Mouse (Mus musculus) cerebellum, postnatal 36 days (tissue): ENCODE results near the gene Fbxl7.

Source experiments
- DNase-seq, 2 experiments: peaks; one replicate each; pipeline ENCODE4 v3.0.0; 2021 to 2022; ENCODE audit warnings: mixed read lengths in 2 of 2

The Fbxl7 gene

DNA sequence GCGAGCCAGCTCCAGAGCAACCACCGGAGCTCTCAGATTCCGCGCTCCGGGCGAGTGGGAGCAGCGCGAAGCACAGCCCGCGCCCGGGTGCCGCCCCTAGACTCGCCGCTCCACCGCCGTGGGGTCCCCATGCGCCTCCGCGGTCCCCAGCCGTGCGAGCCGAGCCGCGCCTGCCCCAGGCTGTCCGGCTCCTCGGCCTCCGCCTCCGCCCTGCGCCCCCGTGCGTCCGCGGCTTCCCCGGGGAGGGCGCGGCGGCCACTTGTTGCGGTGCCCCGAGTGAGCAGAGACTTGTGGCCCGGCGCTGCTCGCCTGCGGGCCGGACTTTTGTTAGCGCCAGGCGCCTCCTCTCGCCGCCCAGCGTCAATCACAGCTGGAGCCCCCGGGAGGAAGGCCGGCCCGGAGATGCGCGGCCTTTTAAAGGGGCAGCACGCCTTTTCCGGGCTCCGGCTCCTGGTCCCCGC is at the start of gene Fbxl7:
Gene Fbxl7, minus strand, starts transcription at position 330 of the 461 bp plus-strand sequence.
- peak; percentile 28 to 44 for DNase-seq

DNA sequence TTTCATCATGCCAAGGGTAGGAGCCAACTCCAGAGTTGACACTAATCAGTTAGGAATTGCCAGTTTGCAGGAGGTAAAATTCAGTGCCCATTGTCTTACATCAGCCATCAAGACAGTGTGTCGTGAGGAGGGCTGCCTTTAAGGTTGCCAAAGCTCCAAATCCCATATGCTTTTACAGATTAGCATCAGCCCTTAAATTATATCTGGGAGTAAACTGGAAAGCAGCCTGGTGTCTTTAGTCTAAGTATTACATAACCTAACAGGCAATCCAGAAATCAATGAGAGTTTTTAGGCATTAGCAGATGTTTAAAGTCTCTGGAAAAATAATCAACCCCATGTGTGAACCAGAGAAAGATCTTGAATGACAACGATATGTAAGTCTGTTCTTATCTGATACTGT is 26.6 kb upstream of the Fbxl7 start:
- no peak for DNase-seq

DNA sequence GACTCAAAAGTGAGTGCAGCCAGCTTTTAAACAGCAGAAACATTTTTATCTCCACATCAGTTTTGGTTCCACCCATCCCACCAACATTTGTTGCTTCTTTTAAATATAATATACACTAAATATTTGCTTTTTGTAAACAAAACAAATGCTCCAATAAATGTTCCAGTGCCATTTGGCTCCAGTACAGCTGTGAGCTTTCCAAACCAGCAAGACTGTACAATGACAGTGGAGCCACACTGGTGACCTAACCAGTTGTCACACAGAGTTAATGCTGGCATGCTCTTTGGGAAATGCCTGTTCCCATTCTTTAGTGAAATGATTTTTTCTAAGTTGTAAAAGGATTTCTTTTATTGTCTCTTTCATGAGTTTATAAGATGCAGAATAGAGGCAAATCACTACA is 18.0 kb upstream of the Fbxl7 start:
- no peak for DNase-seq

DNA sequence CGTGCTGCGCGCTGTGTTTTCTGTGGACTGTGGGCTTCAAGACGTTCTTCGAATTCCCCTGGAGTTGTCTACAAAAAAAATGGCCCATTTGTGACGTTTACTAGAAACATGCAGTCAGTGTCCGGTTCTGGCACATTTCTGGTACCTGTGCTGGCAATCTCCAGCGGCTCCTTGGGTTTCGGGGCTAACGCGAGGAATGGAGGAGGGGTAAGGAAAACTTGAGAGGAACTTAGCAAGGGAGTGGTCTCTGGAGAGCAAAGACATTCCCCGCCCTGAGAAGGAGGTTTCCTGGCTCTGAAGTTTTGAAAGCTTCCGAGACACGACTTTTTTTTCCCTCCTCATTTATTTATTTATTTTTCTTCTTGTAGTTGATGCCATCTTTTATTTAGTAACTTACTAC is 381 bp upstream of the Fbxl7 start:
- no peak for DNase-seq

DNA sequence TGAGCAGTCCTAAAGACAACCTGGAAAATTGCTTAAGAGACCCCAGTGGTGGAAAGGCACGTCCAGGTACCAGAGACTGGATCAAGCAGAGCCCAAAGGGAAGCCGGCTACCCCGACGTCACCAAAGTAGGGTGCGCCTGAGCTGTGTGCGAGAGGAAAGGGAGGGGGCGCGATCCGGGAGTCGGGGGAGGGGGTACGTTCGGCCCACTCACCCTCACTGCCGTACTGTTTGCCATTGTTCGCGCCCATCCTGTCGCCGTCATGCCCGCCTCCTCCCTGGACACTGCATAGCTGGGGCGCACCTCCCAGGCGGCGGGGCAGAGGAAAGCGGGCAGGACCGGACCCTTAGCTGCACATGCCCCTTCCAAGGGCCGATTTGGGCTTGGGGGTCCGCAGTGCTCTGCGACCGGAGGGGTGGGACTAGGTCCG is 565 bp downstream of the Fbxl7 start:
- DNase-seq, result no peak

DNA sequence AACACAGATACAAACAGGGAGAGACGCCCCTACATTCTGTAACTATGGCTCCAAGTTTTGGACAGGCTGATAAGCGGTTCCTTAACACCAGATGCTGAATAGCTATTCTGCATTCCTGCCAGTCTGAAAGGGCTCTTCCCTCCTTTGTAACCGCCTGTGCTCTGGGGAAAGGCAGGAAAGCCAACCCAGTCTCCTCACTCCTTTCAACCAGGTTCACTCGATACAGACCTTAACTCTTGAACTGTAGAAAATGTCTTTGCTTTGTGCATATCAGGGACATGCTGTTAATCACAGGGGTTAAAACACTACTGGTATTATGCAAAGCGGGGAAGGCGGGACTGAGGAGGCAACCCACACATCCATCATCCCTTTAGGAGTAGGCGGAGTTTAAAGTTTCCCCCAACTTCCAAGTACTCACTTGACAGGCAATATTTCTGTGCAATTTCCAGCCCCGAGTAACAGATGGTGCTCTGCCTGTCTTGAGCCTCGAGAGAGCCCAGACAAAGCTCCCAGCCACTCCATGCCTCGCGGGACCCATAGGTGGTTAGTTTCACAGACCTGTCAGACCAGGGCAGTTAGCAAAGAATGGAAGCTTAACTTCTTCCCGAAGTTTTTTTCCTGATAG is 1.2 kb downstream of the Fbxl7 start:
- DNase-seq, result no peak

DNA sequence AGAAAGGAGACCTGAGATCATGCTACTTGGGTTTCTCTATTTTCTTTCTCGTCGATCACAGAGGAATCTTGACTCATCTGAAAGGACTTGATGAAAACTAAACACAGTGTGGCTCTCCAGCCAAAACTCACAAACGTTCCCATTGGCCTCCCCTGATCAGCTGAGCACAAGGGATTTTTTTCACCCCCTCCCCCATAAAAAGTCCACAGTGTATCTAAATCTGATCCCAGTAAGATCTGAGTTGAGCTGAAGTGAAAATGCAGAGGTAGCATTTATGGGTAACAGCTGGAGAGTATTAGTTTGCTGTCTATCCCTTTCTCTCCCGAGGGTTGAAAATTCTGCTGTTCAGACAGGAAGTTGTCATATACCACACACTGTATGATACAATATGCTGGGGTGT is 2.2 kb downstream of the Fbxl7 start:
- DNase-seq, result no peak

DNA sequence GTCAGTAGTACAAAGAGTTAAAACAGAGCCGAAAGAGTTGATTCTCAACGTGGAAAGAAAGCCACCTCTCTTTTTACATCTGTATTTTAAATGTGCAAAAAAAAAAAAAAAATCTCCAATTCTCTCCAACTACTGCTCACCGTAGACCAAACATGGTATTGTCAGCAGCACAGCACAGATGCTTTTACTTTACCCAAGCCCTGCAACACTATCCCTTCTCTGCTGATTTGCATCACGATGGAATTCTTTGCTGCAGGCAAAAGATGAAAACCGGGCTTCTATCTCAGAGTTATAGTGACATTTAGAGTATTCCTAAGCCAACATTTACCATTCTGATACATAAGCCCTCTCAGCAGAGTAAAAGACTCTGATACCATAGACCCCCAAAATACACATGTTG is 5.4 kb downstream of the Fbxl7 start:
- DNase-seq, result no peak

DNA sequence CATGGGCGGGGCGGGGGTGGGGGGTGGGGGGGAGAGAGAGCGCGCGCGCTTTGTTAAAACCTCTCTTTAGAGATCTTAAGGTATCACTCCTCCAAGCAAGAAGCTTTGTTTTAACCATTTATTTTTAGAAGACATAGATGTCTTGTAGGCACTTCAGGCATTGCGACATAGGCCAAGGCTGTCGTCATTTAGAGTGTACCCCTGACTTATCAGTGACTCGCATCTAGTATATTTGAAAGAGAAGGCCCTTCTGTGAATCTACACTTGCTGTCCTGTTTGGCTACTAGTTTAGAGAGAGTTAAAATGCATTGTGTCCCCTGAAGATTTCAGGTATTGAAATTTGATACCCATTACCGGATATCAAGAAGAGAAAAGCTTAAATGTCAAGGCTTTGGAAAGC is 7.2 kb downstream of the Fbxl7 start:
- DNase-seq, result no peak

DNA sequence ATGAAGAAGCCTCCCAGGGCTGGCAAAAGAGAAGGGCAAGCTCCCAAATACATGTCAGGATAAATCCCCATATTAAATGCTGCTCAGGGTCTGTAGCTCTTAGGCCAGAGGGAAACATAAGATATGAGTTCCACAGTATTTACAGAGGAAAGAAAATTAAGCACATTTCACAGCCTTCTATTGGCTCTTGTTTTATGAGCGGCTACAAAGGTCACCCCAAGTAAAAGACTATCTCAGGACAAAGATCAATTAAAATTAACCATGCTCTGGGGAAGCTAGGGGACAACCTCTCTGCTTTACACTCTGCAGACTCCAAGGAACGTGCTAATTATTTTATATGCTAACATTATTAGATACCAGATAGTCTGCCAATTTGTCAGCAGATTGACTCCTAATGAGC is 9.4 kb downstream of the Fbxl7 start:
- no peak for DNase-seq

DNA sequence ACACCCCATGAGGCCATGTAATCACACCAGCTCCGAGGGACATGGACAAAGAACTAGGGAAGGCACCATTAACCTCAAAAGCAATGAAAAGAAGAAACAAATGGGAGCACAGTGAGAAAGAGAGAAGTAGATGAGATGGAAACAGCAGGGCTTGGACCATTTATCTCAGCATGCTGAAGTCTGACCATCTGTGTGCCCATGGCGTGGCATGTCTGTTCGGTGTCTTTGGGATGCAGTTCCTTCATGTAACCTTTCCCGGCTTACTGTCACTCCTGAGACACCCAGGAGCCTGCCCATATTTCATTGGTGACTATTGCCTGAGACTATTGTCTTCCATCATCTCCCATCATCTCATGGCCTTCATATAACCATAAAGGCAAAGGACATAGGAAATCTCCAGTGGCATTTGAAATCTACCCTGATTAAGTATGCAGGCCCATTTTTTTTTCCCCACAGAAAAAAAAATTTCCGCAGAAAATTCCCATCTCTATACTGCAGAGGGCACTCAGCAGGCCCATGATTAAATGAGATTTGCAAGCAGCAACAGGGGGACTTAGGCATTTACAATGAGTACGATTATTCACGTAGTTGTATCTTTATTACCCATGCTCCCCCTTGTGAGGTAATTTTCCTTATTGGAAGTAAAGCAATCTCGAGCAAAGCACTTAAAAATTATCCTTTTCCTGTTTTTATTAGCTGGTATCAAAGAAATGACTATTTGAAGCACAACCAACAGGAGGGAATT is 15.0 kb downstream of the Fbxl7 start:
- DNase-seq, result no peak

DNA sequence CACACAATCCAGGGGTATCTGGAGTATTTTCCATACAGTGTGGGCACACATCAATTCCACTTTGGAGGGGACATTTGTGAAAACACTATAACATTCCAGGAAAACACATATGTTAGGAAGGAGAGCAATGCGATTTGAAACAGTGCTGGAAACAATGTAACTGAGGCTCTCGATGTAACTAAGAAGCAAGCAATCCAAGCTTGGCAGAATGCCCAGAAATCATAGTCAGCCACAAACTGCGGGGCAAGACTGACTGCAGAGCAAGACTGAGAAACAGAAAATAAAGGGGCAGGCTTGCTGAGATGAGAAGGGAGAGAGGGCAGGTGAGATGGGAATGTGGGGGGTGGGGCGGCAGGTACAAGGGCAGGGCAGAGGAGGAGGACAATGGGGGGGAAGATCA is 19.7 kb downstream of the Fbxl7 start:
- peak; percentile 26 to 47 for DNase-seq

DNA sequence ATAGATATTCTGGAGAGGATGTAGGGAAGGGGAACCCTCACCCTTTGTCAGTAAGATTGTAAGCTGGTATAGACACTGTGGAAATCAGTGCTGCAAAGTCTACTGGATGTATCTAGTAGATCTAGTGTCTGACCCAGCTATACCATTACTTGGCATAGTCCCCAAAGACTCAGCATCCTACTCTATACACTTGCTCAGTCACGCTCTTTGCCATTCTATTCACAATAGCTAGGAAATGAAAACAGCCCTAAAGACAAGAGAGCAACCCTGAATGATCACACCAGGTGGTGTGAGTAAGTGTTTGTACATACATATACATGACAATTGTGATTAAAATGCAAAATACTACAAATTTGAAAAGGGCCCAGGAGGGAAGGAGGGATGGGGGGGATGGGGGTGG is 23.1 kb downstream of the Fbxl7 start:
- DNase-seq, result no peak

DNA sequence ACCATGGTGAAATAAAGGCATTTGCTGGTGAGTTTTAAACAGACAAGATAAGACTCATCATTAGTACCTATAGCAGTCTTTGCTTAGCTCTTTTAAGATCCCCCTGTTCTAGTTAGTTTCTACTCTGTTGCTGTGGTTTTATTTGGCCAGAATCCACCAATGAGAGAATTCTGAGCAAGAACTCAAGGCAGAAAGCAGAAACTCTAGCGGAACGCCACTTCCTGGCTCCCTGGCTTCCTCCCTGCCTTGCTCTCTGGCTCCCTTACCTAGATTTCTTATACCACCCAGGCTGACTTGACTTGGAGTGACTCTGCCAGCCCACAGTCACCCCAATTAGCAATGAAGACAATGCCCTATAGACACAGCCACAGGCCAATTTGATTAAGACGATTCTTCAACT is 26.2 kb downstream of the Fbxl7 start:
- DNase-seq, result no peak

DNA sequence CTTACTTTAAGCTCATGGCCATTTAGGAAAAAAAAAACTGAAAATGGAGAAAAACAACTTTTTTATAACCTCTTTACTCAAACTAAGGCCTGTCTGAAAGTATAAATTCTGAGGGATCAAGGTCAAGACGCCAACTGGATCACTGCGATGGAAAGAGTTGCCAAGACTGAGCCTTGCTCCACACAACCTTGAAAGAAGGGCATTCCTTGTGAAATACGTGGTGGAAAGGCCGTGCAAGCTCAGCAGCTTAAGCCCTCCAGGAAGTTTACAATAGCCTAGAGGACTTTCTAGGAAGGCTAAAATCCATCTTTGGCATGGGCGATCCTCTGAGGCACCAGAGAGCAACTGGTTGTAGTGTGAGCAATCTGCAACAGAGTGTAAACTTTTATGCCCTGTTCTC is 27.9 kb downstream of the Fbxl7 start:
- DNase-seq, result no peak

DNA sequence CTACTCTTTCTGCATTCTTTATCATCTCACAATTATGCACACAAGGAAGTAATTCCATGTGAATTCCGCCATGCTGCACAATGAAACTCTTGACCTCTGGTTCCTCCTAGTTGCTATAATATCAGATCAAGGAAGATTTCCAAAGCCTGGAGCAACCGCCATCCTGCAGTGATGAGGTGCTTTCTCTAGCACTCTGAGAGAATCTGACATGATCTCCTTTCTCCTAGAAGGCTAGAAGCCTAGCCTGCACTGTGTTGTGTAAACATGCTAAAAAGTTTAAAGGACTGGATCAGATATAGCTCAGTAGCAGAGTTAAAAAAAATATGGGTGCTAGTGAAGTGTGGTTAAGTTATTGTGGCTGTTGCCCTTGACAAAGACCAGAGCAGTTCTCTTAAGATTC is 33.2 kb downstream of the Fbxl7 start:
- no peak for DNase-seq

DNA sequence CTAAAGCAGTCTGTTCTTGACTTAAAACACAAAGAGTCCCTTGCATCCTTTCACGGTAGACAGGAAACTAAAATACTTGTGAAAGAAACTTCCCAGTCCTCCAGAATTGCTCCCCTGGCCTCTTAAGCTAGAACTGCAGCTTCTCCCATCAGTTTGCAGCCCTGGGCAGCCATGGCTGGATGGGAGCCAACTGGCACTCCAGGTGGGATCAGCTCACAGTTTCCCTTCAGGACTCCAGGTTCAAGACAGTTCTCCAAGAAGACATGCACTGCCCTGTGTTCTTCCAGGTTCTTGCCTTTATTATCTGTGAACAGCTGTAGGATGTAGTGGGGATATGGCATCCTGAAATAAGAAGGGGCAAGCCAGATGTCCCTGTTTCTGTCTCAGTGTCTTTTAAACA is 45.8 kb downstream of the Fbxl7 start:
- DNase-seq, result no peak

DNA sequence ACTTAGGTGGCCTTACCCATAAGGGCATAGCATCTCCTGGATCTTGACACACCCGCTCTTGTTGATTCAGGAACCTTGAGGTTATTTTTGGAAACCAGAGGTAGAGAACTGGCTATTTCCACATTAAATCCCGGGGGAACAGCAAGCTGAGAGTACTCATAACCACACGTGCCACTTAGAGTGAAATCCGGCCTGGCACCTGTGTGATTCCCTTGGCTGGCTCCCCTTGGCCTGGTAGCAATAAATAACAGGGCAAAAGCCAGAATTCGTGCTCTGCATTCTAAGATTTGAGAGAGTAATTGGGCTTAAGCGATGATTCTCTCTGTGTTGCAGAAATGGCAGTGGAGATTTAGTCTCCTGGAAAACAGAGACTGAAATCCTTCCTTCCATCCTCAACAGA is 53.2 kb downstream of the Fbxl7 start:
- DNase-seq, result no peak

DNA sequence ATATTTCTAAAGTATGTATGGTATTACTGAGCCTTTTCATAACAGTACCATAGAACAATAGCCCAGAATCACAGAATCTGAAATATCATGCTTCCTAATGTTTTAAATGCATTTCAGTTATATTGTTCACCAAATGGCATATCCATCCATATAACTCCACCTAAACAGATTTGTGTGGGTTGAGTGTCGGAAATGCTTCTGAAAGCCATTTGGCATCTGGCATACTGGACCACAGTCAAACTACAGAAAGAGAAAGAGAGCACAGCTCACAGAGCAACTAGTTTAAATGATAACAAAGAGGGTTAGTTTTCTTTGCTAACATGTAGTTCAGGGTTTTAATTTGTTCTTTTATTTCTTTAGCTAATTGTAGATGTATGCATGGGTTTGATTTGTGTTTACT is 57.0 kb downstream of the Fbxl7 start:
- no peak for DNase-seq

DNA sequence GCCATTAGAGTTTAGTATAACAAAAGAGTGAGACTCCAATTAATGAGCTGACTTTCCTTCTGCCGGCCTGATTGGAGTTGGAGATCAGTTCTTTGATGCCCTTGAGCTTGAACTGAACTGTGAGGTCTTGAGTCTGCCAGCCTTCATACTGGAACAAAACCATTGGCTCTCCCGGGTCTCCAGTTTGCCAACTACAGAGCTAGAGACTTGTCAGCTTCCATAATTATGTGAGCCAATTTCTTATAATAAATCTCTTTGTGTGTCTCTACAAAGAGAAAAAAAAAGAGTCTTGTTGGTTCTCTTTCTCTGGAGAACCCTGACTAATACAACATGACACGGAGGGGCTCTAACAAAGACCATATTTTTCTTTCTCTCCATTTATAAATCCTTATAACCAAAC is 58.2 kb downstream of the Fbxl7 start:
- no peak for DNase-seq

DNA sequence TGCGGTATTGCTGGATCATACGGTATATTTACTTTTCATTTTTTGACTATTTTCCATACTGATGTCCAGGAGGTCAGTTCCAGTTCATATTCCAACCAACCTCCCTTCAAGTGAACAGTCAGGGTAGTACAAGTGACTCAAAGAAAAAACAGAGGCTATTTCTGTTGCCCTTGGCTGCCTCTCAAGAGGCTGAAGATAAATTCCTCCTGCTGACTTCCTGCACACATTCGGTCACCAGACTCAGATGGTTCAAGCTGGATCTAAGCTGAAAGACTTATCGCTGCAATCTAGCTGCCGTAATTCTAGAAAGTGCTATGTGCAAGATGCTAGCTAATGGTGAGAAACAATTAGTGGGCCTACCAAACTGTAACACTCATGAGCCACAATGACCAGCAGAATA is 61.0 kb downstream of the Fbxl7 start:
- no peak for DNase-seq

DNA sequence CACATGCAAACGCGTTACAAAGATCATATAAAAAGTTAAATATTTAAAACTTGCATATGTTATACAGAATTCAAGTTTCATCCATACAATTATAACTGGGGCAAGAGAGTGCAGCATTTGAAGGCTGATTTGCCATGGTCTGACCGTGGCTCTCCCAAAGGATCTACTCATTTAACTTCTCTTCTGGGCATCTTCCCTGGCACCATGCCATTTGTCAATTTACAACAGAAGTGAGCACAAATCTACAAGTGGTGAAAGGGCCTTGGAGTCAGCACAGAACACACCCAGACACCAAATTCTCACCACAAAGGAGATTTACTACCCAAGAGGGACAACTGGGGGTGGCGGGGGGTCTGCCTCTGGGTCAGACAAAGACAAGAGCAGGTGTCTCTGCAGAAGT is 64.2 kb downstream of the Fbxl7 start:
- DNase-seq, result no peak

DNA sequence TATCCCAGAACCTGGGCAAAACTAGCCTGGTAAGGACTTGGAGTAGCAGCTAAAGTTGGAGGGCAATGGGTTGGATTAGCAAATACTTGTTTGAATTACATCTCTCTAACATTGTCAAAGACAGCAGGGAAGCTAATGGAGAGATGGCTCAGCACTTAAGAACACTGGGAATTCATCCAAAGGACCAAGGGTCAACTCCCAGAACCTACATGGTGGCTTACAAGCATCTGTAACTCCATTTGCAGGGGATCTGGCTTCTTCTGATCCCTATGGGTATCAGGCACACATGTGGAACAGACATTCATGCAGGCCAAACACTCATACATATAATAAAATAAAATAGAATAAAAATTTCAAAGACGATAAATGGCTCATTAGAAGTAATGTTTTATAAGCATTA is 78.4 kb downstream of the Fbxl7 start:
- no peak for DNase-seq

DNA sequence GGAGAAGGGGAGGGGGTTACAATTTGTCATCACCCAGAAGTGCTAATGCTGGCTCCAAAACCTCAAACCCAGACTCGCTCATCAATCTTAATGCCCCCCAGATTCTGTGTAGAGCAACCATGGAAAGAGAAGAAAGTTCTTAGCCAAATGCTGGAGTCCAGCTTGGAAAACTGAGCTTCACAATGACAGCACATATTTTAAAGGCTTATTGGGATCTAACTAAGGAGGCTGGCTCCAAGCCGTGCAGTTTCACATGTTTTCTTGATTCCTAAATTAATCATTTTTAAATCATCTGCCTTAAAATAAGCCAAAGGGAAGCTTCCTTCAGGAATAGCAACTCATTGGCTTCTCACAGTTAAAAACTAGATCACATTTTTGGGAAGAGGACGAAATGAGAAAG is 82.5 kb downstream of the Fbxl7 start:
- no peak for DNase-seq

DNA sequence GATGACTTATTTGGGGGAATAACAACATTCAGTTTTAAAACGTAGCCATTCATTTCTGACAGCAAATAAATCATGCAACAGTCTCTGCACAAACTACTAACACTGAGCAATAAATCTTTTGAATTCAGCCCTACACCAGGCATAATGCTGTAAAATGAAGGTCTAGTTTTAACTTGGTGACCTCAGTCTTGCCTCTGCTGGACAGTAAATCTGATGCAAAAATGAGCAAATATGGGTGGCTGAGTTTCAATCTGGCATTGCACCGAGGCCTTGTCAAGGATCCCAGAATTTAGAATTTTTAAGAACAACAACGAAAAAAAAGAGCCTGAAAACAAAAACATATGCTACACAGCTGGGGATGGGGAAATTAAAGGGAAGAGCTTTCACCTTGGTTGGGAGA is 85.8 kb downstream of the Fbxl7 start:
- DNase-seq, result no peak
